19 mouse cellular contexts compared by ENCODE assay signal in the genomic region with DNA sequence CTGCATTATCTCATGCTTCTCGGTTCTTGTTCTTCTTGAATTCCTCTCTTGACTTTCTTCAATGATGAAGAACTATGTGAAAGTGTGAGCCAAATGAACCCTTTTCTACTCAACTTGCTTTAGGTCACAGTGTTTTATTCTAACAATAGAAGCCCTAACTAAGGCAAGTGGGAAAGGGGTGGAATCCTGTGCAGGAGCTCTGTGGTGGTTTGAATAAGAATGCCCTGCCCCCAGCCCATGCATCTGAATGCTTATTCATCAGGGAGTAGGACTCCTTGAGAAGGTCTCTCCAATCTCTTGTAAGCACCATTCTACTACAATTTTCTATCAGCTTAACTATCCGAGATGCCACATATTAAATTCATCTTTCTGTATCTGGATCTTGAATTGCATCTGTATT.
"Had no signal": no experiment of that assay in that cellular context is flagged by ENCODE, and none has a peak within 500 bp of the region (broad histone marks: within the 10 kb centered on the region; RNA-seq: fewer than 3 reads in every experiment).

No protein-coding gene starts in this region.

- H3K4me1 ChIP-seq: midbrain, embryonic 10.5 days; midbrain, embryonic 12.5 days; neural tube, embryonic 13.5 days; neural tube, embryonic 15.5 days had no signal

- H3K4me3 ChIP-seq: midbrain, embryonic 10.5 days; midbrain, embryonic 12.5 days; myocyte; neural tube, embryonic 13.5 days; neural tube, embryonic 15.5 days had no signal

- H3K27ac ChIP-seq: midbrain, embryonic 10.5 days; midbrain, embryonic 12.5 days; neural tube, embryonic 13.5 days; neural tube, embryonic 15.5 days had no signal

- H3K36me3 ChIP-seq: midbrain, embryonic 10.5 days; midbrain, embryonic 12.5 days; neural tube, embryonic 13.5 days; neural tube, embryonic 15.5 days had no signal

- H3K4me2 ChIP-seq: lung, embryonic 14.5 days; midbrain, embryonic 12.5 days; neural tube, embryonic 13.5 days; neural tube, embryonic 15.5 days had no signal

- H3K9me3 ChIP-seq: midbrain, embryonic 10.5 days; midbrain, embryonic 12.5 days; neural tube, embryonic 13.5 days; neural tube, embryonic 15.5 days had no signal

- H3K27me3 ChIP-seq: midbrain, embryonic 12.5 days; neural tube, embryonic 13.5 days; neural tube, embryonic 15.5 days had no signal

- DNase-seq: lung, adult 18-20 months; lung, embryonic 14.5 days; lung, postnatal 10 days; lung, postnatal 4 days; midbrain, embryonic 14.5 days; retina, postnatal 1 day; right cerebral cortex, adult 18-20 months; right cerebral cortex, postnatal 25 days; right cerebral cortex, postnatal 4 days; spleen, adult 18-20 months; thymus, adult 18-20 months; thymus, postnatal 14 days; thymus, postnatal 36 days had no signal

- ATAC-seq: midbrain, embryonic 16.5 days had no signal

- H3K9ac ChIP-seq: lung, embryonic 14.5 days; midbrain, embryonic 12.5 days; neural tube, embryonic 13.5 days; neural tube, embryonic 15.5 days had no signal
